Mouse (Mus musculus): ENCODE measurements around the gene Col4a1.

DNA sequence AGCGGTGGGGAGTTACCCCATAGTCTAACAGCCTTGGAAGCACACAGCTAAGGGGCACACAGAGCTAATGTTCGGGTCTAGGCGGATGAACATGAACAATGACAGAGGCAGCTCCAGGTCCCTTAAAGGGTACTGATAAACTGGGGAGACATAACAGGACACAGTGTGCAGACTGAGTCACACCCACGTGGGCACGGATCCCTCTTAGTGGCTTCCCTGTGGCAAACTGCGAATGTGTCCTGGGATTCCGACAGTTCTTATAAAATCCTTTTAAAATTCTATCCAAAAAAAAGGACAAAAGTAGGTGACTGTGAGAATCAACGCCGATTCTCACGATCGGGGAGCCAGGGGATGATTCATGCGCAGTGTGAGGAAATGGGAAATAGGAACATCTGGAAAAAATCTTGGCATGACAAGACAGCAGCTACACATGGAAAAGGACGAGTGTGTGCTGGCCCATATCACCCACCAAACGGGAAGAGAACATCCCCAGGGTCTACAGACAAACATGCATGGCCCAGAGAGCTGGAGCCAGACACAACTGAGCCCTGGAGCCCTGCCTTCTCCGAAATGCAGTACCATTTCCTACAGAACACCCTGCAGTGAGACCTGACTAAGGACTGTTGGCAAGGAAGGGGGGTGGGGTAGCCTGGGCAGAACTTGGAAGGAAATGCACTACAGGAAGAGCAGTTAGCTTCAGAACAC lies 50.4 kb downstream of the Col4a1 start:
- TF ChIP-seq GATA1 (IDR thresholded peaks at IDR 0.05; ENCODE audit: low read length) = no peak
- no peak for TF ChIP-seq TAL1 (IDR thresholded peaks at IDR 0.05; ENCODE audit: low read length)

Data from erythroblast, embryonic 14.5 days (primary cell).